15 mouse cellular contexts compared by ENCODE assay signal in the genomic region with DNA sequence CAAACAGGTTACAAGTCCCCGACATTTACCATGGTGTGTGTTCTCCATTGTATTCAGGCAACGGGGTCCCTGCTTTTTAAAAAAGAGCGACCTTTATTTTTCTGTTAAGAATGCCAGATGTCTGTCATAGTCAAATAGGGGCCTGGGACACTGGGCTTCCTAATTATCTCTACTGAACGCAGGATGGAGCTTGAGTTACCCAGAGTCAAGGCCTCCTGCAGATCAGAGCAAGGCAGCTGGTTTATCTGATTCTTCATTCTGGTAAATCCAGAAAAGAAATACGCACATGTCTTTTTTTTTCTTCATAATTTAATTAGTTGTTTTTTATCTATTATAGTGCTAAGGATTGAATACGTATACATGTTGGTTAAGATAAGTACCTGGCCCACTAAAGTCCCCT. TPM values are rescaled to one million over a fixed set of nuclear protein-coding genes. Genes with fewer than 3 reads are reported as not detected.
A peak's percentile ranks its signal among the peaks of the same experiment; 100 is the strongest.
DNase-seq lines count a peak whose midpoint lies in the region; ATAC-seq and TF ChIP-seq lines count a peak whose summit lies in the region.
"Had no signal": no experiment of that assay in that cellular context is flagged by ENCODE, and none has a peak within 500 bp of the region (broad histone marks: within the 10 kb centered on the region; RNA-seq: fewer than 3 reads in every experiment).

No protein-coding gene starts in this region.

- H3K36me3 ChIP-seq in MEL (ENCODE audit: control insufficient read depth in 1 of 2, insufficient read depth in 2 of 2, low read length in 2 of 2): peaks cover 0 to 16% of the 10 kb centered on the region in 2 experiments; a peak in 2 of 4 replicates
- H3K36me3 ChIP-seq in hindbrain, embryonic 14.5 days (replicated peaks; ENCODE audit: control insufficient read depth, insufficient read depth): no peaks in the 10 kb centered on the region
- no peaks in the 10 kb centered on the region for H3K36me3 ChIP-seq in midbrain, embryonic 12.5 days
- H3K36me3 ChIP-seq: embryonic facial prominence, embryonic 15.5 days had no signal

- peaks cover 4 to 12% of the 10 kb centered on the region in 2 experiments for H3K4me1 ChIP-seq in MEL (ENCODE audit: control insufficient read depth in 1 of 2, insufficient read depth in 2 of 2, low read length in 2 of 2)
- peaks cover 24% of the 10 kb centered on the region for H3K4me1 ChIP-seq in hindbrain, embryonic 14.5 days (replicated peaks; ENCODE audit: control insufficient read depth, insufficient read depth, low read length)
- H3K4me1 ChIP-seq in midbrain, embryonic 12.5 days: peaks cover 26% of the 10 kb centered on the region

- H3K4me3 ChIP-seq in MEL (ENCODE audit: control insufficient read depth in 1 of 2, insufficient read depth in 1 of 2, low read depth in 2 of 2, low read length in 2 of 2): no peak overlapping the region
- no peak overlapping the region for H3K4me3 ChIP-seq in hindbrain, embryonic 14.5 days (replicated peaks; ENCODE audit: low read length)
- no peak overlapping the region for H3K4me3 ChIP-seq in midbrain, embryonic 12.5 days
- H3K4me3 ChIP-seq: embryonic facial prominence, embryonic 15.5 days had no signal

- TF ChIP-seq POLR2A in MEL (IDR thresholded peaks at IDR 0.05; ENCODE audit: control insufficient read depth in 1 of 2, insufficient read depth in 1 of 2, low read depth in 1 of 2, low read length in 2 of 2, poor library complexity in 1 of 2): no peak

- H3K79me2 ChIP-seq in MEL (ENCODE audit: control insufficient read depth, insufficient read depth, low read length, poor library complexity): no peaks in the 10 kb centered on the region

- TF ChIP-seq CTCF in MEL (IDR thresholded peaks at IDR 0.05 in 2 of 3, conservative IDR thresholded peaks at IDR 0.05 in 1 of 3; ENCODE audit: control insufficient read depth in 1 of 3, insufficient read depth in 1 of 3, low read depth in 2 of 3, low read length in 3 of 3, poor library complexity in 1 of 3, severe bottlenecking in 1 of 3): no peak

- no peak for TF ChIP-seq EP300 in MEL (IDR thresholded peaks at IDR 0.05; ENCODE audit: low read depth in 1 of 2, low read length in 2 of 2)

- 34% methylated on average over 6 of the region's 6 CpGs for WGBS in hindbrain, embryonic 14.5 days
- WGBS in midbrain, embryonic 12.5 days: 48% methylated on average over 6 of the region's 6 CpGs

- TF ChIP-seq RAD21 in MEL (IDR thresholded peaks at IDR 0.05; ENCODE audit: low read depth, low read length): no peak

- H3K9me3 ChIP-seq in MEL (replicated peaks; ENCODE audit: insufficient read depth, low read length): no peaks in the 10 kb centered on the region
- no peaks in the 10 kb centered on the region for H3K9me3 ChIP-seq in hindbrain, embryonic 14.5 days (ENCODE audit: control insufficient read depth, low read length)
- H3K9me3 ChIP-seq in midbrain, embryonic 12.5 days: no peaks in the 10 kb centered on the region
- H3K9me3 ChIP-seq: embryonic facial prominence, embryonic 15.5 days had no signal

- H3K27ac ChIP-seq in MEL (ENCODE audit: control insufficient read depth, low read depth, low read length): peak overlapping the region; percentile 35
- peak overlapping the region; percentile 82 for H3K27ac ChIP-seq in hindbrain, embryonic 14.5 days
- peak overlapping the region; percentile 74 for H3K27ac ChIP-seq in midbrain, embryonic 12.5 days (replicated peaks)
- H3K27ac ChIP-seq: embryonic facial prominence, embryonic 15.5 days had no signal

- H3K27me3 ChIP-seq in MEL (ENCODE audit: control insufficient read depth in 1 of 2, insufficient read depth in 2 of 2, low read length in 2 of 2): no peaks in the 10 kb centered on the region
- no peaks in the 10 kb centered on the region for H3K27me3 ChIP-seq in hindbrain, embryonic 14.5 days (ENCODE audit: control insufficient read depth, insufficient read depth, low read length)
- 0 out of 2 replicates have a peak, but pooled peaks cover 4% of the 10 kb centered on the region for H3K27me3 ChIP-seq in midbrain, embryonic 12.5 days
- H3K27me3 ChIP-seq: embryonic facial prominence, embryonic 15.5 days had no signal

- peak; percentile 46 for DNase-seq in MEL (ENCODE audit: low read depth, low spot score)
- peak; percentile 30 for DNase-seq in MN1 (ENCODE audit: low spot score)
- DNase-seq in hindbrain, embryonic 14.5 days (ENCODE audit: low spot score): no peak
- no peak for DNase-seq in urinary bladder, postnatal 25 days (ENCODE audit: low spot score)
- no peak for DNase-seq in Muller cell, postnatal 12 days (ENCODE audit: inconsistent ontology term)
- no peak for DNase-seq in gastrocnemius, adult 8-10 months (ENCODE audit: low spot score in 2 of 2)
- DNase-seq: adrenal gland, postnatal 14 days; cerebellum, adult 9-10 months; spleen, adult 18-20 months; thymus, adult 18-20 months had no signal

- peak overlapping the region; percentile 18; the same call in 1 of the 2 replicates for H3K4me2 ChIP-seq in hindbrain, embryonic 14.5 days (replicated peaks)
- no peak overlapping the region for H3K4me2 ChIP-seq in midbrain, embryonic 12.5 days (replicated peaks)
- H3K4me2 ChIP-seq: embryonic facial prominence, embryonic 15.5 days had no signal

- no peak overlapping the region for H3K9ac ChIP-seq in MEL (ENCODE audit: control insufficient read depth, low read depth, low read length, poor library complexity, severe bottlenecking)
- peak overlapping the region; percentile 45 for H3K9ac ChIP-seq in hindbrain, embryonic 14.5 days
- H3K9ac ChIP-seq in midbrain, embryonic 12.5 days (replicated peaks): no peak overlapping the region
- H3K9ac ChIP-seq: embryonic facial prominence, embryonic 15.5 days had no signal

- no peak for ATAC-seq in hindbrain, embryonic 14.5 days (ENCODE audit: low FRiP score)
- no peak for ATAC-seq in midbrain, embryonic 12.5 days (ENCODE audit: low FRiP score, low read depth)

TF ChIP-seq in MEL, 35 proteins besides CTCF, POLR2A, EP300 and RAD21:
- TF ChIP-seq GATA1 (IDR thresholded peaks at IDR 0.05; ENCODE audit: low read depth, low read length) (0 out of 2 replicates have a peak, but pooled peaks have one; percentile 31), MAZ (IDR thresholded peaks at IDR 0.05; ENCODE audit: low read depth, low read length) (no peak), CHD1 (IDR thresholded peaks at IDR 0.05; ENCODE audit: low read depth, low read length) (no peak), GABPA (IDR thresholded peaks at IDR 0.05; ENCODE audit: low read depth, low read length) (no peak), E2F4 (IDR thresholded peaks at IDR 0.05; ENCODE audit: borderline replicate concordance, low read depth, low read length) (no peak), MYB (IDR thresholded peaks at IDR 0.05; ENCODE audit: low read depth, low read length) (no peak), MYC (IDR thresholded peaks at IDR 0.05; ENCODE audit: low read depth, low read length) (no peak), TAL1 (IDR thresholded peaks at IDR 0.05; ENCODE audit: low read length) (no peak), MAFK (IDR thresholded peaks at IDR 0.05; ENCODE audit: borderline replicate concordance, low read depth, low read length) (no peak), JUND (IDR thresholded peaks at IDR 0.05; ENCODE audit: low read depth, low read length) (no peak), BHLHE40 (IDR thresholded peaks at IDR 0.05; ENCODE audit: borderline replicate concordance, low read depth, low read length) (no peak), TCF12 (IDR thresholded peaks at IDR 0.05; ENCODE audit: low read depth, low read length) (0 out of 2 replicates have a peak, but pooled peaks have one; percentile 24), ZNF384 (IDR thresholded peaks at IDR 0.05; ENCODE audit: low read depth, low read length) (peak; percentile 52), RCOR1 (IDR thresholded peaks at IDR 0.05; ENCODE audit: low read depth, low read length) (no peak), SMC3 (IDR thresholded peaks at IDR 0.05; ENCODE audit: low read depth, low read length) (no peak)
TF ChIP-seq in MEL: peak in this region for 3.

RNA-seq across cellular contexts. Expression of a gene that starts 52.6 kb away (rescaled TPM):
- total RNA-seq in MEL (2012; rRNA removed): not detected in 2 replicates
- not detected for polyA plus RNA-seq in MEL (2012; ENCODE audit: insufficient read depth in 1 of 2, insufficient read length in 2 of 2, low read depth in 1 of 2, low replicate concordance in 2 of 2, missing spikeins in 1 of 2)
- not detected in 2 replicates for polyA plus RNA-seq in hindbrain, embryonic 14.5 days (2014; fragmentation: Nextera tagmentation; extraction: Ambion mirVana)
- polyA plus RNA-seq in midbrain, embryonic 12.5 days (2016; fragmentation: Nextera tagmentation; extraction: Ambion mirVana): not detected in 2 replicates
- not detected for total RNA-seq in gastrocnemius, adult 8-10 months (2022)
- total RNA-seq: adrenal gland, postnatal 14 days; gastrocnemius, adult 18-20 months had no signal
- polyA plus RNA-seq: embryonic facial prominence, embryonic 15.5 days; intestine, embryonic 16.5 days; limb, embryonic 11.5 days had no signal

Comparison
In these comparisons a context has a peak if more than half of its experiments do, and no peak if none do; other contexts are left out.
1. DNase-seq: peak in MEL (single experiment) and MN1 (single experiment); none in hindbrain, embryonic 14.5 days (single experiment), urinary bladder, postnatal 25 days (single experiment), Muller cell, postnatal 12 days (single experiment) and gastrocnemius, adult 8-10 months (0 of 2).
2. Peak in every context shown above with its lines, with median percentiles within 50 percentile points of each other: H3K27ac ChIP-seq.